Mouse (Mus musculus) adipocyte (in vitro differentiated cells): ENCODE results near the gene Cntnap4.
"Not testable (repeated sequence)": the region's sequence is repeated elsewhere in the genome, so short reads cannot be mapped to it uniquely, and the experiment has no call there.

Experiments
- DNase-seq: peaks from one replicate; pipeline ENCODE4 v3.0.0-alpha.2; 2016; ENCODE audit warnings: low spot score

The Cntnap4 gene

DNA sequence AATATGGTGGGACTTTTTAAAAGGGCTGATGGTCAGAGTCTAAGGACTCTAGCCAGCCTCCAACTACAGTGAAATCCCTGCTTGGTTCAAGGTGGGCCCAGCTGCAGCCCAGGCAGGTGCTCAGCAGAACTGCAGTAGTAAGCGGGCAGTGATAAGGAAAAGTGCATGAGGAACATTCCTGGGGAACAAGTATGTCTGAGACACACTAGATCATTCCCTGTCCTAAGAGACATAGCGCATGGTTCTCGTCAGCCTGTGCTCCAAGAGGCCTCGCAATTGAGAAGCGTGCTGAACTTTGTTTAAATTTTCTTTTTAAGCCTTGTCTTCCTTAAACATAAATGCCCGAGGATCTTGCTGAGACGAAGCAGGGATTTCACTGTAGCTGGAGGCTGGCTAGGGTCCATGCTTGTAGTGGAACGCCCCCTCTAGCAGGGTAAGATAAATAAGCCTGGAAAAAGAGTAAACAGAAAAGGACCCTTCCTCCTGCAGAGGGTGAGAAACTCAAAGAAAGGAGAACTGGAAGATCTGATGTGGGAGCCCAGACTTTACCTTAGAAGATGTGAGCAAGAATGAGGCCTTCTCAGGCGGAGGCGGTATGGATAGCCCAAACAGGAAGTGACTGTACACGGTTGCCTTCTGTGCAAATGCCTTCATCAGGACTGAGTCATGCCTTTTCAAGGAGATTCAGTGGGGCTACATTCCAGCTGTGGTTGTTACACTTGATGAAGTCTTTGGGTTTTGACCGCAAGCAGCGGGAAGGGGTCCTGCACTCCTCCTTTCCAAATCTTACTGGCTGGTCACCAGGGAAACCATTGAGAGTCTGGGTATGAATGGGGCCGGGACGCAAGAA, 161.0 kb downstream of the Cntnap4 start:
- DNase-seq: no peak

DNA sequence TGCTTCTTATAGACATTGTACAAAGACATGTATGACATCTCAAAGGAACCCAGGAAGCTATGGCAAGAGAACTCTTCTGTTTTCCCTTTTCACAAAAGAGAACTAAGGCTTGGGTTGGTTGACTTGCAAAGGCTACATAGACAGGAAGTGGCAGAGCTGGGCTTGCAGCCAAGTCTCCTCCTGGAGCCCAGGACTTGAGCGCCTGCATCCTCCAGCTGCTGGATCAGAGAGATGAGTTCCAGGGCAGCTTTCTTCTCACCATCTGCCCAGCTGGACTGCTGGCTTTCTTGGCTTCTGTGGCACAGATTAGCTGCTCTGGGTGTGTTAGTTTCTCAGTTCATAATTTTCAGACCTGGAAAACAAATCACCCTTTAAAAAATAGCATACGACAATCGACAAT, 165.7 kb downstream of the Cntnap4 start:
- no peak for DNase-seq

DNA sequence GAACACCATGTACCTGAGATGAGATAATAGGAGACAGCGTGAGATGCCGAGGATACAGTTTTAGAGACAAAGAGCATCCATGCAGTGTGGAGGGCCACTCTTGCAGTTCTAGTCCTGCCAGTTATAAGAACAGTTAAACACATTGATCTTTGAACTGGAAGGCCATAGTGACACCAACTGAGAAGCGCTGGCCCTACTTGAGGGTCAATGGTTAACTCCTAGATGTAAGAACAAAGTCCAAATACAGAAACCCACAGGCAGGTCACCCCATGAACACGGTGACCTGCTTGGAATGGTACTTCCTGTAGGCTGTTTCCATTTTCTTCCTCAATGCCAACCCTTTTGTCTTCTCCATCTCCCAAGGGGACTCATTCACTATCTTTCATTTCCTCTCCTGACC, 173.5 kb downstream of the Cntnap4 start:
- no peak for DNase-seq

DNA sequence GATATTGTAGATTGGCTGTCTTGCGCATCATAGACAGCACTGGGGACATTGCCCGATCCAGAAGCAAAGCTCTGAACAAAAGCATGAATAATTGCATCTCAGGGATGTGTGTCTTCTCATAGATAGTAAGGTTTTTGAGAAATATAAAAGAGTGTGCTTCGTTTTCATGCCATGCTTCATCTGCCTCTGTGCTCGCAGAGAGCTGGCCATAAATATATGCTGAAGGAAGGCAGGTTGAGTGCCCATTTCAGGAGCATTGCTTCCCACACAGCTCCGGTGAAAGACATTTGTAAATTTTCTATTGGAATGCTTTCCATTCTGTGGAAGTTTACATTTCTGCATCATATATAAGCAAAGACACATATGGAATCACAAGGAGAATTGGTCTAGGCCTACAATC, 177.5 kb downstream of the Cntnap4 start:
- no peak for DNase-seq

DNA sequence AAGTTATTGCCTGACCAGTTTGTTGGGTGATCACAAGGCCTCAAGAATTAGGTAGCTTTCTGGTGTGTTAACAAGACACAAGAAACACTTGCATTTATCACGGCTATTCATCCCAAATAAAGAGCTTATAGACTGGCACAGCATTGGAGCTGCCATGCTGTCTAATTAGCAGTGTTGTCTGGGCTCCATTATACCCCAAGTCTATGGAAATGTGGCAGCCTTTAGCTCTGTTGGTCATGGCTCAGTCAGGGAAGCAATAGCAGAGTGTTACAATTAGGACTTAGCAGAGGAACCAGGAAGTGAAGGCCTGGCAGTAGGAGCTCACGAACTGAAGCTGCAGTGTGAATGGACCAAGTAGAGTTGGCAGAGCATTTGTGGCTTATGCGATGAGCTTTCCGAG, 185.3 kb downstream of the Cntnap4 start:
- no peak for DNase-seq

DNA sequence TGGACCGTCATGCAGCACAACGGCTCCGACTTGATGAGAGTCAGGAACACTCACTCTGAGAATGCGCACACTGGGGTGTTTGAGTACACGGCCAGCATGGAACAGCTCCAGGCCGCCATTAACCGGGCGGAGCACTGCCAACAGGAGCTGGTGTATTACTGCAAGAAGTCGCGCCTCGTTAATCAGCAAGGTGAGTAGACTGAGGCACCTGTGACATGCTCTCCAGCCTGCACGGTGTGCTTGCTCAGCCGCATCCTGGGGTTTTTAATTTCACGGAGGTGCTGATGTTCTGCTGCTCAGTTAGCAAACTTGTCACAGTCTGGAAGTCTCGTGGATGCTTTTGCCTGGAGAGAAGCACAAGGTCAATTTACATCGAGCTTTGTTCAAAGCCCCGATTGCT, 233.2 kb downstream of the Cntnap4 start:
- DNase-seq: no peak

DNA sequence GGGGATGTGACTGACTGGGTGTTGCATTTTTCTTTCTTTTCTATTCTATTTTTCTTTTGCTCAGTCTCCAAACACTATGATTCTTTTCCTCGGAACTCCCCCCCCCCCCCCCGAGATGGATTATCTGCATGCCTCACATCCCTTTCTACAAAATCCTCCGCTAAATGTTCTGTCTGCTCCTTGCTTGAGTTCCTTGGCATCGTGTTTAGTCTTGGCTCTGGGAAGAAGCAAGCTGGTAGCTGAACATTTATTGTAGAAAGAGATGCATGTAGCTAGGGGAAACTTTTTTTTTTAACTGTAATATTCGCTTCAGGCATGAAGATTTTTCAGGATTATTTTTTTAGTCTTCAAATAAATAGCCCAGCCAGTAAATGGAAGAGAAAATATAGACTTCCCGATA, 239.5 kb downstream of the Cntnap4 start:
- DNase-seq: no peak

DNA sequence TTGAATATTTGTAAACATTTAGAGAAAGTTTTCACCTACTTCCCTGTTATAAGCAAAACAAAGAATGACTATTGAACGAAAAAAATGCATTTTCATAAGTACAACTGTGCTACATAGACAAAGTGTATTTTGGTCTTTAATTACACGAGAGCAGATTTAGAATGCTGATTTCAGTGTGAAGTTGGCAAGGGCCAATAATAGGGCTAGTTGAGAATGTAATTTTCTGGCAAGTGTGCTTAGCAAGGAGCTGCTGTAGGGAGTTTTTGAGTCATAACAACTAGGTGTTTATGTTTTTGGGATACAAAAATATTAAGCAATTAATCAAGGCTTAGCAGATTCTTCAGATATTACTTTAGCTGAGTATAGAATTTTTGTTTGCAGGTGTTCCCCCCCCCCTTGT, 271.2 kb downstream of the Cntnap4 start:
- no peak for DNase-seq

DNA sequence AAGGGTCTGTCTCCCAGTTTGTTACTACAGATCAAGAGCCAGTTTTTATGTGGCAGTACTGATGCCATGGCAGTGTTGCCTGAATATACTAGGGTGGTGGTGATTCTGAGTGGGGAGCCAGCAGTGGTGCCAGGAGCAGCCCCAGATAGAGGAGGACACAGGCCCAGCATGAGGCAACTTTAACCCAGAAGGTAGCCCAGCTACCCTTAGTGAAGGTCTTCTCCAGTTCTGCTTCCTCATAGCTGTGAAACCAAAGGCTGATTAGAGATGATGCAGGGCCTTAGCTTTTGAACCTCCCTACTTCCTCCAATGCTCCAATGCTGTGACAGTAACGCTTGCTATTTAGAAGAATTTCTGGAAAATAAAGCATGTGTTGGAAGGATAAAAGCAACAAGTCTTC, 279.7 kb downstream of the Cntnap4 start:
- DNase-seq: not testable (repeated sequence)

DNA sequence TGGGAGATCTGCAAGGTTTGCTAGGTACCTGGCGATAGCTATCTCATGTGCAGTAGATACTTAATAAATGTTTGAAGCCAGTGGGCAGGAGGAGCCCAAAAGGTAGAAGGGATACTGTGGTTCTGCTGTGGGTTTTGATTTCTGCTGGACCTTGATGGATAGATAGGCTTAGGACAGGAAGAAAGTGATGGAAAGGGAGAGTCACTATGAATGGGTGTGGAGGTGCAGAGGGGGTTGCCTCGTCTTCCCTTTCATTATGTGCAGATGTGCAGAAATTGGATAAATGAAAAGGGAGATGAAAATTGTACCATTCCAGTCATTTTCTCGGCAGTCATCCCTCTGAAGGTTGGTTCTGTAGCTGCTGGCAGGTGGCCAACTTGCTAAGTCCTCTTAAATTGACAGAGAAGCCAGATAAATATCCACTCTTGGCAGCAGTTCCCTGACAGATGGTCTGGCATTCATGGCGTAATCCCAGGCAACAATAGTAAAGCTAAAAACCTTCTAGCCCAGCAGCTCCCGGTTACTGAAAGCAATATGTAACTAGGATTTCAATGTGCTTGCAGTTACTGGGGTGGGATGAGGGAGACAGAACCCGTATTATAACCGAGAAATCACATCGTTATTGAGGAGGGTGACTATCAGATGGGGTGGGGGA, 336.7 kb downstream of the Cntnap4 start:
- DNase-seq: peak; percentile 52

DNA sequence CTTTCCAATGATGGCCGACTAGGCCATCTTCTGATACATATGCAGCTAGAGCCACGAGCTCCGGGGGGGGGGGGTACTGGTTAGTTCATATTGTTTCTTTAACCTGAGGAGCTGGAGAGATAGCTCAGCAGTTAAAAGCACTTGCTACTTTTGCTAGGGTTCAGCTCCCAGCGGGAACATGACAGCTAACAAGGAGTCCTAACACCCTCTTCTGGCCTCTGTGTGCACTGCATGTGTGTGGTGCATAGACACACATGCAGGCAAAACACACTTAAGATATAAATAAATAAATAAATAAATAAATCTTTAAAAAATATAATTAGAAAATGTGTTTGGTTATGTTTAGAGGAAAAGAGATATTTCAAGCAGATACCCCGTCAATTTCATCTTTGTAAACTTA, 339.7 kb downstream of the Cntnap4 start:
- no peak for DNase-seq

DNA sequence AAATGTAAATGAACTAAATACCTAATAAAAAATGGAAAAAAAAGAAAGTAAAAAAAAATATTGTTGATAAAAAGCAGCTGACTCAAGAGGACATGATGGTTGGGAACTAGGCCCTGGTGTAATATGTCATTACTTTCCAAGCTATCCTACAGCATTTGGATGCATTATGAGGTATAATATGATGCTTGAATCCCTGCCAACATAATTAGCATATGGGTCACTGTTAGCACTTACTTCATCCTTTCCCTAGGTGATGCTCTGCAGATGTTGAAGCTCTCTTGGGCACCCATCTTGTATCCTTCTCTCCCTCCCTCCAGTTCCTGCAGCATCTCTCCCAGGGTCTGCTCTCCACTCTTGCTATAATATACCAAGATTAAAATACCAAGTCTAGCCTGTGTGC, 341.6 kb downstream of the Cntnap4 start:
- DNase-seq: no peak

DNA sequence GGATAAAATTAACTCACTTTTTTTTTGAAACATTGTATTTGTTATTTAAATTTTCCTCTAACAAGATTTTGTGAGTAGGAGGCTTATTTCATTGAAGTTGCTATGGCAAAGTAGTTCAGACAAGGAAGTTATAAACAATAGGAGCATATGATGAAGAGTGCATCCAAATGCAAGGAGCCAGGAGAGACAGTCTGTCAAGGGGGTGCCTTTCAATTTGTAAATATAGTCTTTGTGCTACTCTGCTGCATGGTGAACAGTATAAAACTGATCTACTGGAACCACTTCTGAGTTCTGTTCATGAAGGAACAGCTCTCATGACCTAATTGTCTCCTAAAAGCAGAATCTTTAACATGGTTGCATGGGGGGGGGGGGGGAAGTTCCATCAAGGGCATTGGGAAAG, 352.3 kb downstream of the Cntnap4 start:
- no peak for DNase-seq

DNA sequence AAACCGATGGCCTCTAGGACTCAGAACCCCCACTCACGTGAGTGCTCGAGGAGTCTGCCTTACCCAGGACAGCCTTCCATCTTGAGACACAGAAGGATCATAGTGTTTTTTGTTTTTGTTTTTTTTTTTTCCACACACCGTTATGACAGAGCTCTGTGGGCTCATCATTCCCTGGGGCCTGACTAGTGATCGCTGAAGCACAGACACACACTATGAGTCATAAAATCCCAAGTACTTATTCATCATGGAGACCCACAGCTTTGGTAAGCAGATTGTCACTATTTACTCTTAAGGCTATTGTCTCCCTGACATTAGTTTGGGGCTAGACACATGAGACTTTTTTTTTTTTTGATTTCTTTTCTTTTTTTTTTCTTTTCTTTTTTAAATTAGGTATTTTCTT, 352.9 kb downstream of the Cntnap4 start:
- DNase-seq: no peak
